Mouse (Mus musculus): Measurements from ENCODE around the gene Arf6.
"Not testable (repeated sequence)": the region's sequence is repeated elsewhere in the genome, so short reads cannot be mapped to it uniquely, and the experiment has no call there.

Arf6 gene

DNA sequence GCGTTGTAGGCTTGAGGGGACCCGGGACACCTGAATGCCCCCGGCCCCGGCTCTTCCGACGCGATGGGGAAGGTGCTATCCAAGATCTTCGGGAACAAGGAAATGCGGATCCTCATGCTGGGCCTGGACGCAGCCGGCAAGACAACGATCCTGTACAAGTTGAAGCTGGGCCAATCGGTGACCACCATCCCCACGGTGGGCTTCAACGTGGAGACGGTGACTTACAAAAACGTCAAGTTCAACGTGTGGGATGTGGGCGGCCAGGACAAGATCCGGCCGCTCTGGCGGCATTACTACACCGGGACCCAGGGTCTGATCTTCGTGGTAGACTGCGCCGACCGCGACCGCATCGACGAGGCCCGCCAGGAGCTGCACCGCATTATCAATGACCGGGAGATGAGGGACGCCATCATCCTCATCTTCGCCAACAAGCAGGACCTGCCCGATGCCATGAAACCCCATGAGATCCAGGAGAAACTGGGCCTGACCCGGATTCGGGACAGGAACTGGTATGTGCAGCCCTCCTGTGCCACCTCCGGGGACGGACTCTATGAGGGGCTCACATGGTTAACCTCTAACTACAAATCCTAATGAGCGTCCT lies 881 bp downstream of the Arf6 start:
- in situ Hi-C loops (cut with MboI, MseI) = loop anchor here (5.0 kb wide), 1 partner anchor 139 kb away; no protein-coding TSS in a partner anchor

DNA sequence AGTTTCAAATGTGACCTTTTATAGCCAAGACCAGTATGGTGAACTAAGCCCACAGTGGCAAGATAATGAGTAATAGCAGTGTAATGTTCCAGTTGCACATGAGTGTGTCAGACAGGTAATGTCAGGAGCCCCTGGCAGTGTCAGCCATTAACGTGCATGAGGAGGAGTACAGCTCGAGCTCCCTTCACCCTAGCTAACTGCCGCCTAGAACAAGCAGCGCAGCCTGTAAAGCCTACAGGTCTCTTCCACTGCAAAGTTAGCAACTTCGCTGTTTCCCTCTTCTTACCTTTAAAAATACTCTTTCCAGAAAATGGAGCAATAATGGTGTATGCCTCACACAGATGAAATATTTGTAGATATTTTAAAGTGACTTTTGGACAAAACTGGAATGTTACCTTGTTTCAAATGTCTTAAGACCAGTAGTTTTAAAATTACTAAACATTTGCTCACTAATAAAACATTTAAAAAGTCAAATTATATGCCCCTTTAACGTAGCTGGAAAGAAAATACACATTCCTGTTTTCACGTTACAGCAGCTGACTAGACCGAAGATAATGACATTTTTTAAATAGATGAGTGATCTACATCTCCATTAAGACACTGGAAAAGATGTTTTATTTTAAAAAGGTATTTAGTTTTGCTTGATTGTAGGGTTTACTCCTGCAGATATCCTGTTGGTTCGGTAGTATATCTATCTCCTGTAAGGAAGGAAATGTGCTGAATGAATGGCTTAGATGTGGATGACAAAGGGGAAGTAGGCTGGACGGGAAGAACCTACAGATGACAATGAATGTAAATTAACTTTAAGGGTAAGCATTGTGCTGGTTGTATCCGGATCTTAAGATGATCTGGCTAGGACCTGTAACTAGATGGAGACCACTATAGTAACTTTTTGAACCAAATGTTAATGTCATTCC lies 2.2 kb downstream of the Arf6 start:
- in situ Hi-C loops (cut with MboI, MseI) = loop anchor here (5.0 kb wide), 1 partner anchor 138 kb away; no protein-coding TSS in a partner anchor

DNA sequence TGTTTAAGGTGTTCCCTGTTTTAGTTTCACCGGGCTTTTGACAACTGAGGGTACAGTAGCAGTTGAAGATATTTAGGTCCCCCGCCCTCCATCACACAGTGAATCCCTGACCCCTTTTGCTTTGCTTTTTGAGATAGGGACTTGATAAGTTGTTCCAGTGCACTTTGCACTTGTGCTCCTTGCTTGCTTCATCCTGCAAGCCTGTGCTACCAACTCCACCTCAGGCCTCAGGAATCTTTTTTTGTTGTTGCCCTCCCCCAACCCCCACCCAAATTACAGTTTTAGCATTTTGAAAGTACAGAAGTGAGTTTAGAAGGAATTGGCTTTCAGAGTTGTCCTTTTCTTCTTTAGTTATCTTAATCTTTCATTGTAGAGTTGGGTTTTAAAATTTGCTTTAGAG lies 4.2 kb downstream of the Arf6 start:
- in situ Hi-C loops (cut with MboI, MseI) = loop anchor here (5.0 kb wide), 1 partner anchor 41 kb away; no protein-coding TSS in a partner anchor

DNA sequence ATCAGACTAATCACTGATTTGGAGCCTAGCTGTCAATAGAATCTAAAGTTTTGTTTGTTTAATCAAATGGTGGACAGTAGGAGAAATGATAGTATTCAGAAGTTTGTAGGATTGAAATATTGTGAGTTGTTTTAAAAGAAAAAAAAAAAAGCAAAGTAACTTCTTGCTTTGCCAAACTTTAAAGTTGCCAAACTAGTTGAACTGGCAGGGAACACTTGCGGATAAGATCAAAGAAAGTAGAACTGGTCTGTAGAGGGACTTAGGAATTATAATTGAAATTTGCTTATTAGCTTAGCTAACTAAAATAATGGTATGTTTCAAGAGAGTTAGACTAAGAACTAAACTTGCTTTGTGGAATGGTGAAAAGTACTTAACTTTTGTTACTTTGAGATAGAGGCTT lies 5.2 kb downstream of the Arf6 start:
- in situ Hi-C loops (cut with MboI, MseI) = loop anchor here (5.0 kb wide), 1 partner anchor 40 kb away; no protein-coding TSS in a partner anchor

DNA sequence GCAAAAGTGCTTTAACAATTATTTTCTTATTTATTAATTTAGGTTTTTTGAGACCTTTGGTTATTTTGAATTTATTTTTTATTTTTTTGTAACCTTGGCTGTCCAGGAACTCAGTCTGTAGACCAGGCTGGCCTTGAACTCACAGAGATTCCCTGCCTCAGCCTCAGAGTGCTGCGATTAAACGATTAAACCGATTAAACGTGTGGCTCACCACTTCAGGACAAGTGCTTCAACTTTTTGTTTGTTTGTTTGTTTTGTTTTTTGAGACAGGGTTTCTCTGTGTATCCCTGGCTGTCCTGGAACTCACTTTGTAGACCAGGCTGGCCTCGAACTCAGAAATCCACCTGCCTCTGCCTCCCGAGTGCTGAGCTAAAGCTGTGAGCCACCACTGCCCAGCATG lies 5.7 kb downstream of the Arf6 start:
- in situ Hi-C loops (cut with MboI, MseI) = loop anchor here (5.0 kb wide), 1 partner anchor 40 kb away; no protein-coding TSS in a partner anchor

DNA sequence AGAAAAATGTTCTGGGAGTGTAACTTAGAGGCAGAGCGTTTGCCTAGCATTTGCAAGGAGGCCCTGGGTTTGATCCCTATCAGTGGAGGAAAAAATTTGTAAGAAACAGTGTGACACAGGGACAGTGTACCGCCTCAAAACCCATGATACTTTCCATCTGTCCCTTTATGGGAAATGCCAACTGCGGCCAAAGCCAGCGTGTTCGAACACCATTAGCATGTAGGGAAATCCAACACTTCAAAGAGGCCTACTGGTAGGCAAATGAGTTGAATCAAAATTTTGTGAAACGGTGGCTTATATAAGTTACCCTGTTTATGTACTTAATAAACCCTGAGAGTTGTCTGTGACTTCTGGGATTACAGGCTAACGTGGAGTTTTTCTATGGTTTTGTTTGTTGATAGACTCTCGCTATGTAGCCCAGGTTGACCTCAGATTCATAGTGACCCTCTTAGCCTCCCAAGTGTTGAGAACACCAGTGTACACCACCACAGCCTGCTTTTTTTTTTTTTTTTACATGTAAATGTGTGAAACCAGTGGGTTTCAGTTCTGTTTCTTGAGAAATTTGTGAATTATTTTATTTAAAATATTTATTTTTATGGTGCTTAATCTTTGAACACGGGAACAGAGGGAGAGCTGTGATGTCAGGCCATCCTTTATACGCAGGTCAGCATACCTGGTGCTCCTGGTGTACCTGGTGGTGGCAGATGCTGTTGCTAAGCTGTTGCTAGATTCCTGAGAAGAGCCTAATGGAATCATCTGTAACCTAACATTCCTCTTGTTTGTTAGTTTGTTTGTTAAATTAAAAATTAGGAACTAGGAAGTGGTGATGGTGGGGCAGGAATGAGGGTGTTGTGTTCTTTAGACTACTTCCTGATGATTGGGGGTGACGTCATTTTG lies 6.9 kb downstream of the Arf6 start:
- in situ Hi-C loops (cut with MboI, MseI) = loop anchor here (5.0 kb wide), 1 partner anchor 38 kb away; no protein-coding TSS in a partner anchor

DNA sequence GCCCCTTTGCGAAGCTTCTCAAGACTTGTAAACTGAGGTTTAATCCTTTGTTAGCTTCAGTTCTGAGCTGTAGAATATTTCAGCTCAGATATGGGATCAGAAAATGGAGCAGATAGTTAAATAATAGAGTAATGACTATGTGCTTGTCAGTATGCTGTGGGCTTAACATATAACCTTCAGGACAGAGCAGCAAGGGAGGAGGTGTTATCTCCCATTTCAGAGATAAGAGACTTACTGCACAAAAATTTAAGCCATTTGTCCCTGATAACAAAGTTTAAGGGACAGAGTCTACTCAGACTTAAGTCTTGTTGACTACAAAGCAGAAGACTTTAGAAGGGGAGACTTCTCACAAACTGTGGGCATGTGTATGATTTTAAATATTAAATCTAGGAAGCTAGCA lies 10.9 kb downstream of the Arf6 start:
- in situ Hi-C loops (cut with MboI, MseI) = loop anchor here (5.0 kb wide), 1 partner anchor 74 kb away; no protein-coding TSS in a partner anchor

DNA sequence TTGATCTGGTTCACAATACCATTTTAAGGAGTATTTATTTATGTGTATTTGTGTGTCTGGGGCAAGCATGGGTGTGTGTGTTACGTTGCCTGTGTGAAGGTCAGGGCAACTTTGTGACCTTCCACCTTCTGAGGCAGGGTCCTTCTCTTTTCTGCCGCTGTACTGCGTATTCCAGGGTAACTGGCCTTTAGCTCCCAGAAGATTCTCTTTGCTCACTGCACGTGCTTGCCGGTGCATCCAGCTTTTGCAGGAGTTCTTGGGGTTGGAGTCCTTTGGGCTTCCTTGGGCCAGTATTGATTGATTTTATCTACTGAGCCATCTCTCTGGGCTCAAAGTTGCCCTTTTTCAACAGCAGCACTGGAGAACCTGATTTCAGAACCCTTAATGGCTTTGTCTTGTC lies 12.7 kb downstream of the Arf6 start:
- in situ Hi-C loops (cut with MboI, MseI) = loop anchor here (5.0 kb wide), 1 partner anchor 73 kb away; no protein-coding TSS in a partner anchor

DNA sequence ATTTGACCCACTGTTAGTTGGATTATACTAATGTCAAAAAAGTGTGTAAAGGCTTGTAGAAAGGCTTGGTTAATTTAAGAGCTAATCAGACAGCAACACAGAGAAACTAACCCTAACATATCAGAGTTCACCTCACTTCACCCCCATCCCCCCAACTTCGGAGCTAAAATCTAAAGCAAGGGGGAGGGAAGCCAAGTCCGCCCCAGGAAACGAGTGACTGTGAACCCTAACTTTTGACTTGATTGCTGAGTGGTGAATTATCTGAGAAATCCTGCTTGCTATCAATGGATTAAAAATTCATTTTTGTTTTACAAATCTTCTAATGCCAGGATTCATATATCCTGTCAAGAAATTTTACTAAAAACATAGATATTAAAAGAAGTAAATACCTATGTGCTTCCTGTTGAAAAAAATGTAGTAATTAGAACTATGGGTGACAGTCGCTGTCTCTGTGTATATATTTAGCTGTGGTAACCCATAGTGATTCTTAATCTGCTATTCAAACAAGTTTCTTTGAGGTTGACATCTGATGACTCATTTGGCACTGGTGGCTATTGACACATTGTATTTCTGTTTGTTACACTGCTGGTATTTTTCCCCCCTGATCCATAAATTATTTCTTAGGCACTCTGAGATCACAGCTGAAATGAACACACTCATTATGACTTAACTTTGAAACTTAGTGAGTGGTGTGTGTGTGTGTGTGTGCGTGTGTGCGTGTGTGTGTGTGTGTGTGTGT lies 13.8 kb downstream of the Arf6 start:
- in situ Hi-C loops (cut with MboI, MseI) = no loop called here

DNA sequence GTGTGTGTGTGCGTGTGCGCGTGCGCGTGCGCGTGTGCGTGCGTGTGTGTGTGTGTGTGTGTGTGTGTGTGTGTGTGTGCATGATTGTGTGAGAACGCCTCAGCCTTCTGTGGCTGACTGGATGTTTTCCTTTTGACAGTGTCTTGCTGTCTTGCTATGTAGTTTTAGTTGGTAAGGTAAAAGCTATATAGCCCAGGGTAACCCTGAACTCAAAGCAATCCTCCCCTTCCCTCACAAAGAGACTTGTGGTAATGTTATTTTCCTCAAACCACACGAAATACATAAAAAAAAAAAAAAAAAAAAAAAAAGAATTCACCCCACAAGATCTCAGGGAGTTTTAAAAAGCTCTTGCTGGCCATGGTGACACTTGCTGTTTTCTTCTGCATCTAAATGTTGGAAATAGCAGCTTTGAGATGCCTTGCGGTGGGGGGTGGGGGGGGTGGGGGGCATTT lies 14.4 kb downstream of the Arf6 start:
- in situ Hi-C loops (cut with MboI, MseI) = not testable (repeated sequence)

DNA sequence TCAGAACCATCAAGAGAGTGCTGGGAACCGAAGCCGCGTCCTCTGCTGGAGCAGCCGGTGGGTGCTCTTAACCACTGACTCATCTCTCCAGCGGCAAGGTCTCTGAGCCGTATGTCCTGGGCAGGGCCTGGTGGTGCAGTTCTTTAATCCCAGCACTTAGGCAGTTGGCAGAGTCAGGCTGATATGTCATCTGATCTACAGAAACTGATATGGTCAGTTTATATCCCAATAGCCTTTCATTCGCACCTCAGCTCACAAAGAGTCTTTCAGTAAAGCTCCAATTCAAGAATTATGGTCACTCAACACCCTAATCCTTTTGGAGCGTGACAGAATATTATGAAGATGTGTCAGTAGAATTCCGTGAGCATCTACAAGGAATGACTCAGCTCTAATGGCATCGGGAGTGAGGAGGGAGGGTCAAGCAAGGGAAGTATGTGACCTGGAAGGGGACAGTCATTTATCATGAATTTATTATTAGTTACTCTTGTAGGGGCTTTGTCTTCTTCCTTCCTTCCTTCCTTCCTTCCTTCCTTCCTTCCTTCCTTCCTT lies 16.4 kb downstream of the Arf6 start:
- in situ Hi-C loops (cut with MboI, MseI) = no loop called here

DNA sequence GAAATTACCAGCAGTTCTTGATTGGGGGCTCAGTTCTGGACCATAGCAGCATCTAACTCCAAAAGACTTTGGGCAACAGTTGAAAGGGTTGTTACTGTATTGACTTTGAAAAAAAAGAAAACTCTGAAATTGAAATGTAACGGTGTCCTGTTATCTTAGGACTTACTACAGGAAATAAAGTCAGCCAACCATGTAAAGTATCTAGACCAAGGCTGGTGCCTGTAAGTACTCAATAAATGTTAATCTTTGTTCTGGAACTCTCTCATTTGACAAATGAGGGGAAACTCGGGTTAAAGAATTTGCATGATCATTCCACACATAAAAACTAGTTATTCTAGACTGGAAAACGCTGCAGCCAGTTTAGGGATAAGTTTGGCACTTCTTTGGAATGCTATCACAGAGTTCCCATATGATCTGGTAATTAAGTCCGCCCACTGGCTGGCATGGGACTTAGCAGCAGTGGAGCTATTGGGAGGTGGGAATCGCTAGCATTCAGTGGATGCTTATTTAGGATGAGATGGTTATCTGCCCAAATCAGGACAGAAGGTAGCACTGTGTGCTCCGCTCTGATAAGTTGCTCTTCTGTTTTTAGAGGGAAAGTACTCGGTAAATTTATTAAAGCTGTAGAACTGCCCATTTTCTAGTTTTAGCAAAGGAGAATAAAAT lies 17.5 kb downstream of the Arf6 start:
- in situ Hi-C loops (cut with MboI, MseI) = no loop called here

DNA sequence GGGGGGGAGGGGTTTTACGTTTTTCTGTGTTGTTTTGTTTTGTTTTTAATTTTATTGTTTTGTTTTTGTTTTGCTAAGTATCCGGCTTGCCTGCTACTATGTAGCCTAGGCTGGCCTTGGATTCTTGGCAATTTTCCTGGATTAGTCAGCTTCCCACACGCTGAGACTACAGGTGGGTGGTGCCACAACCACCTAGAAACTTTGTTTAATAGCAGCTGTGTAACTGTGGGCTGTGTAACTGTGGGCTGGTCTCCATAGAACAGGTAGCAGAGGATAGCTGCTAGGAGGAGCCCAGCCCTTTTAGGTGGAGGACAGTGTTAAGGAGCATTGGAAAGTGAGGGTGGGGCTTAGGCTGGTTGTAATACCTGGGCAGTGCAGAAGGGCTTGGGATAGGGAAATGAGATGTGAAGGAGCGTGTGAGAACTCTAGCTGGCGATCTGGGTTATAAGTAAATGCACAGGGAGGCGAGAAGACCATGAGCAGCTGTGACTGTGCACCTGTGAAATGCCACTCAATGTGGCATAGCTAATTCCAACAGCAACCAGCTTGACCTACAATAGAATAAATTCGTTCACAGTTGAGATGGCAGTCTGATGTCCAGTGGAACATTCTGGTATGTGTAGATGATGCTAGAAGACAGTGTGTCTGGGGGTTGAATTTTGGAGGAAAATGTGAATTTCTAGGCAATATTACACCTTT lies 18.2 kb downstream of the Arf6 start:
- in situ Hi-C loops (cut with MboI, MseI) = no loop called here

DNA sequence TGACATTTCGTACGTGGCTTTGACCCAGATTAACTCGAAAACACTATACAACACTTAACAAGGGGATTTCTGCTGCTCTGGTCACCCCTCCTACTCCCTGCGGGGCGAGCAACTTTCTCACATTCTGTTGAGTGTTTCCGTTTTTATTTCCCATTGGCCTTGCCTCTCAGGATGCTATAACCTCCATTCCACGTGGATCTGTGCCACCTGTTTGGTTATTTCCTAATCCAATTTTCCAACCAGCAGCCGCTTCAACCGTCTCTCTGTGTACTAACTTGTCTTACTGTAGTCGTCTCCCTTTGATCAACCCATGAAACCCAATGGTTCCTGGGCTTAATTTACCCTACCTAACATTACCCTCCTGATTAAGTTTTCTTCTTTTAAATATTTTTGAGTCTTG lies 21.1 kb downstream of the Arf6 start:
- in situ Hi-C loops (cut with MboI, MseI) = no loop called here

DNA sequence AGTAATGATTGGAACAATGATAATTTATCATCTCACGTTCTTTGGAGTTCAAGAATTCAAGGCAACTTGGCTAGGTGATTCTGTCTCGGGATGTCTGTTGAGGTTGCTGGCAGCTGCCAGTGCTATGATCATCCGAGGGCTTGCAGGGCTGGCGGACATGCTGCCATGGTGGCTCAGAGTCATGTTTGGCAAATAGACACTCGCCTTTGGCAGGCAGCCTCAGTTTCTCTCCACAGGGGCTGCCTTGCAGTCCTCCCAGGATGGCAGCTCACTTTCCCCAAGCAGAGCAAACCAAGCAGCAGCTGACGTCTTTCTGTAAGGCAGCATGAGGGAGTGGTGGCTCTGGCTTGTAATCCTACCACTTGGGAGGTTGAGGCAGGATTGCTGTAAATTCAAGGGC lies 22.5 kb downstream of the Arf6 start:
- in situ Hi-C loops (cut with MboI, MseI) = no loop called here

DNA sequence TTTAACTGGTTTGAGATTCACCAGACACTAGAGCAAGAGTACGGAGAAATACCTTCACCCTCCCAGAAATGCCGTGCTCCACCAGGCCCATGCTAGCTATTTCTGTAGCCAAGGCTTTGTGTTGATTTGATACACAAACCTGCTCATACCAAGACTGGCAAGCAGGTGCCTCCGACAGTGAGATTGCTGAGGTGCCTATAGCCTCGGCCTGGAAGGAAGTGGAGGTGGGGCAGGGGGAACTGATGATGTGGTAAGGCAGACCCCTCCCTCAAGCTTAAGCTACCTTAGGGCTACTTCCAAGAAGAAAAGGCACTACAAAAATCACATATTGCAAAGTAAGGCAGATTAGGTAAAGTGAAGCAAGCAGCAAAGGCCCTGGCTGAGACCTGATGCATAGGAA lies 28.4 kb downstream of the Arf6 start:
- in situ Hi-C loops (cut with MboI, MseI) = no loop called here

DNA sequence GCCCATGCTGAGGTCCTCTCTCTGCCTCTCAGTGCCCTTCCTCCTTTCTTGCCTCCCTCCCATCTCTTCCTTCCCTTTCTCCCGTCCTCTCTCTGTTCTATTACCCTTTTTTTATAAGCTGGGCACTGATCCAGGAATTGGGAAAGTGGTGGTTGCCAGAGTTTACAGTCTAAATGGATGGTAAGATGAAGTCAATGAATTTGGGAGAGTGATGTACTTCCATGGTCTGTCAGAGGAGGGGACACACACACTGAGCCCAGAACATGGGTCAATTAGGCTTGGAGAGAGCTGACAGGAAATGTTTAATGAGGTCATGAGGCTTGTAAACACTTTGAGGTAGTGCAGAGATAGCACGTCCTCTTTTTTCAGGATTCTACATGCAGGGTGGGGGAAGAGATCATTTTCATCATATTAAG lies 28.9 kb downstream of the Arf6 start:
- in situ Hi-C loops (cut with MboI, MseI) = no loop called here

DNA sequence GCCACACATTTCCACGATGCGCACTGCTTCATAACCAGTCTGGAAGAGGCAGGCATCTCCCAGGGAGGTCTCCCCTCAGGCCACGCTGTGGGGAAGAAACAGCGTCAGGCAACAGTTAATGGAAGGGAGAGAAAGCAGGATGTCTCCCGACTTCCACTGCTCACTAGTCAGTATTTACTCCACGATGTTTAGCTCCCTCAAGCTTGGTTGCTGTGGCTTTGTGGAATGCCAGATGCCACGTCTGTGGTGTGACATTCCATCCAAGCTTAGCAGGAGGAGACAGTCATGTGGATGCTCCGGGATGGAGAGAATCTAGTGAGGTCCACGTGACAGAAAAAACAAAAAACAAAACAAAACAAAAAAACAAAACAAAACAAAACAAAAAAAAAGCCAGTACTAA lies 30.1 kb downstream of the Arf6 start:
- in situ Hi-C loops (cut with MboI, MseI) = no loop called here

DNA sequence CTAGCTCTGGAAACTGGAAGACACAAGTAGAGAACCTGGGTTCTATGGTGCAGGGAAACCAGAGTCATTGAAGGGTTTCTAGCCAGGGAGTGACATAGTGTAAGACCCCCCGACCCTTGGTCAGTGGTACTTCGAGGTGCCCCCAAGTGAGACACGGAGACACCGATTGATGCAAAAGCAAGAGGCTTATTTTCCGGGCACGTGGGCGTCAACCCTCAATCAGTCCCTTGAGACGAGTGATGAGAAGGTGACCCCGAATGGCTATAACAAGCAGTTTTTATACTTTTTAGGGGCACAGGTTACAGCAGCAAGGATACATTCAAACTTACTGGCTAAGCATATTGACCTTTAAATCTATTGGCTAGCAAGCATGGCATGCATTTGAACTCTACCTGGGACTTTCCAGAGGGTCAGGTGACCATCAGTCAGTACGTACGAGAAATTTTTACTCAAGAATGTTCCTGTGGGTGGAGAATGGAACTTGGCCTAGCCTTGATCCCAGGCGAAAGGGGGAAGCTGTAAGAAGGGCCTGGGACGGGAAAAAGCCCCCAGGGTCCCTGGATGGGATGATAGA lies 30.7 kb downstream of the Arf6 start:
- in situ Hi-C loops (cut with MboI, MseI) = no loop called here

Data from T-helper 1 cell (primary cell).